Mouse (Mus musculus) hindbrain, embryonic 12.5 days (tissue): ENCODE results near the gene Hmga1b. TPM values are rescaled to one million over a fixed set of nuclear protein-coding genes. Genes with fewer than 3 reads are reported as not detected.
"Not testable (repeated sequence)": the region's sequence is repeated elsewhere in the genome, so short reads cannot be mapped to it uniquely, and the experiment has no call there.

Experiments
- ATAC-seq: fragments of 200-750 bp; cut with Nextera tagmentation; 2 replicates; pipeline ENCODE4 v1.8.0; 2017; ENCODE audit warnings: moderate TSS enrichment; ENCODE audit not compliant: low FRiP score
- H3K27ac ChIP-seq: fragments of 300-500 bp; sonication (generic); 2 replicates; pipeline ENCODE4 v1.5.1; 2016; ENCODE audit warnings: mild to moderate bottlenecking
- H3K27me3 ChIP-seq: fragments of 300-500 bp; sonication (generic); 2 replicates; pipeline ENCODE4 v1.6.1; 2016; ENCODE audit warnings: mild to moderate bottlenecking
- H3K36me3 ChIP-seq: fragments of 300-500 bp; sonication (generic); 2 replicates; pipeline ENCODE4 v1.6.1; 2016; ENCODE audit warnings: mild to moderate bottlenecking
- H3K4me1 ChIP-seq: fragments of 300-500 bp; sonication (generic); 2 replicates; pipeline ENCODE4 v1.6.1; 2016
- H3K4me2 ChIP-seq: fragments of 300-500 bp; sonication (generic); replicated peaks from 2 replicates; pipeline ENCODE4 v1.6.1; 2016; ENCODE audit warnings: mild to moderate bottlenecking
- H3K4me3 ChIP-seq: fragments of 300-500 bp; sonication (generic); 2 replicates; pipeline ENCODE4 v1.5.1; 2016; ENCODE audit warnings: mild to moderate bottlenecking
- H3K9ac ChIP-seq: fragments of 300-500 bp; sonication (generic); 2 replicates; pipeline ENCODE4 v1.6.1; 2016; ENCODE audit warnings: mild to moderate bottlenecking, moderate library complexity
- H3K9me3 ChIP-seq: fragments of 300-500 bp; sonication (generic); replicated peaks from 2 replicates; pipeline ENCODE4 v1.6.1; 2016; ENCODE audit warnings: mild to moderate bottlenecking
- WGBS: fragments of 180-500 bp; shearing (Covaris S2); methylation state at CpG from one replicate; pipeline ENCODE4 v1.1.7; 2016; 5-methylcytosine and 5-hydroxymethylcytosine counted together
- polyA plus RNA-seq: library from polyadenylated mRNA; unstranded; fragments of >200 nt; fragmentation: Nextera tagmentation; extraction: Ambion mirVana; gene quantifications from 2 replicates; pipeline ENCODE4 v1.2.1, GENCODE M21; 2016

The Hmga1b gene
- polyA plus RNA-seq, result 3.0 and 4.0 TPM in 2 replicates

DNA sequence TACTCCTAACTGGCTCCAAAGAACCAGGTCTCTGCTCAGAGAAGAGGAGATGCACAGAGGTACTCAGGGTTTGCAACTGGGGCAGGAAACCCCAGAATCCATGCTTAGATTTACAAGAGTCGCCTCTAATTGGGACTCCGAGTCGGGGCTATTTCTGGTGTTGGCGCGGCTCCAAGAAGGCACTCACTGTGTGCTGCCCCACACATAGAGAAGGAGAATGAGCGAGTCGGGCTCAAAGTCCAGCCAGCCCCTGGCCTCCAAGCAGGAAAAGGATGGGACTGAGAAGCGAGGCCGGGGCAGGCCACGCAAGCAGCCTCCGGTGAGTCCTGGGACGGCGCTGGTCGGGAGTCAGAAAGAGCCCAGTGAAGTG lies at the start of gene Hmga1b:
TSS of gene Hmga1b (plus strand) at position 123 of the 370 bp plus-strand sequence.
- WGBS, result 25% methylated on average over 14 of the region's 14 CpGs
- not testable (repeated sequence) for H3K4me1 ChIP-seq, H3K4me2 ChIP-seq, ATAC-seq, H3K27ac ChIP-seq, H3K4me3 ChIP-seq, H3K36me3 ChIP-seq
- Histone ChIP-seq H3K9me3 (peaks cover 18% of the 10 kb centered on the region), H3K9ac (0 out of 2 replicates have a peak within 1 kb of the TSS, but pooled peaks have one; percentile 23), H3K27me3 (peaks cover 17% of the 10 kb centered on the region)

DNA sequence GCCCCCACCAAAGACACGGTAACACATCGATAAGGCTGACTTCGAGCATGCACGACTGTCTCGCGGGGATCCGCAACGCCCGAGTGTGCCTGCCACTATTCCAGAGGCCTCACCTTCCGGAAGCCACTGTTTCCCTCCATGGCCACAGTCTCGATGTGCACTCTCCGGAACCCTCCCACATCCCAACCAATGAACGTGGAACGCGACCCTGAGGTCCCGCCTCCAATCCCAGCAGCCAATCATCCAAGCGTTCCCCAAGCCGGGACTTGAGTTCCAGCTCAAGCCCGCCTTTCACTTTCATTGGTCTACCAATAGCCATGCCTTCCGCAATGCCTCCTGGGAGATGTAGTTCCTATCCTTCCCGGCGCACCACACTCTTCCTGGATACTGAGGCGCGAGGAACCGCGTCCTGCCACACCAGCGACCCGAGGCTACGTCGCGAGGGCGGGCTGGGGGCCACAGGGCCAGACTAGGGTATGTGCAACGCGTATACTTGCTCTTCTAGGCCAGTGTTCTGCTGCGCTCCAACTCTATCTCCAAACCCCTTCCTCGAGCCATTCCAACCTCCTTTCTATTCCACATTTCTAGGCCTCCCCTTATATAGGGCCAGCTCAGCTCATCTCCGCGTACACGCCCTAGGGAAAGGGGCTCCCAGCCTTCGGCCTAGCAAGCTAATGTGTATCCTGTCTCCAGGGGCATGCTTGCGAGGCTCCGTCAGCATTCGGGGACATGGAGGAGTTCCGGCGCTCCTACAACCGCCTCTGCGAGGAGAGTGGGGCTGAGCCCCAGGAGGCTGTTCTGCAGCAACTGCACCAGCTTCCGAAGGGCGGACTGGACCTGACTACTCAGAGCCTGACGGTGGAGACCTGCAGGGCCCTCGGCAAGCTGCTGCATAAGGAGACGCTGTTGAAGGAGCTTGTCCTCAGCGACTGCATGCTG lies 48.7 kb upstream of the Hmga1b start, which contains the start of the genes Cenpx and Lrrc45:
TSS of gene Cenpx (minus strand) at position 159 of the 939 bp plus-strand sequence.
TSS of gene Lrrc45 (plus strand) at position 346 of the 939 bp plus-strand sequence.
- Histone ChIP-seq H3K9me3 (no peaks in the 10 kb centered on the region), H3K4me3 (peak within 1 kb of the TSS; percentile 53), H3K27me3 (no peaks in the 10 kb centered on the region), H3K4me2 (peak within 1 kb of the TSS; percentile 97), H3K9ac (peak within 1 kb of the TSS; percentile 74), H3K27ac (peak within 1 kb of the TSS; percentile 70), H3K36me3 (peaks cover 53% of the 10 kb centered on the region), H3K4me1 (peaks cover 25% of the 10 kb centered on the region)
- peak; percentile 97 for ATAC-seq
- WGBS, result 4% methylated on average over 53 of the region's 53 CpGs

DNA sequence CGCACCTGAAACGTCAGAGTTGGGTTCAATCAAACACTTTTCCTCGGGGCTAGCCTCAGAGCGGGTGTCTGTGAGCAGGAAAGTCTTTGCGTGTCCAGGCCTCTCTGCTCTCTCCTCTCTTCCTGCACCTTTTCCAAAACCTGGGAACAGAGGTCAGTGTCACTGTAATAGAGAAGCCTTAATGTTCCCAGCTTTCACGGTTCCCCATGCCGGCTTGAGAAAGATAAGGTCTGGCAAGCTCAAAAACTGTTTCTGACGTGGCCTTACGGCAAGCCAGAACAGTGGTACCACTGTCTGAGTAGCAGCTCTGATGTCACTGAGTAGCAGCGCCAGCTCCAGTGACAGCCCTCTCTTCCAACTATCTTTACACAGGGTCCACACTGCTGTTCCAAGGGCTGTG lies 48.0 kb upstream of the Hmga1b start:
- peak overlapping the region; percentile 74 for H3K9ac ChIP-seq
- no peaks in the 10 kb centered on the region for H3K9me3 ChIP-seq
- ATAC-seq, result no peak
- H3K36me3 ChIP-seq, result peaks cover 52% of the 10 kb centered on the region
- peak overlapping the region; percentile 97 for H3K4me2 ChIP-seq
- H3K27me3 ChIP-seq, result no peaks in the 10 kb centered on the region
- H3K4me3 ChIP-seq, result peak overlapping the region; percentile 53
- peaks cover 25% of the 10 kb centered on the region for H3K4me1 ChIP-seq
- WGBS, result 65% methylated on average over 10 of the region's 10 CpGs
- H3K27ac ChIP-seq, result no peak overlapping the region

DNA sequence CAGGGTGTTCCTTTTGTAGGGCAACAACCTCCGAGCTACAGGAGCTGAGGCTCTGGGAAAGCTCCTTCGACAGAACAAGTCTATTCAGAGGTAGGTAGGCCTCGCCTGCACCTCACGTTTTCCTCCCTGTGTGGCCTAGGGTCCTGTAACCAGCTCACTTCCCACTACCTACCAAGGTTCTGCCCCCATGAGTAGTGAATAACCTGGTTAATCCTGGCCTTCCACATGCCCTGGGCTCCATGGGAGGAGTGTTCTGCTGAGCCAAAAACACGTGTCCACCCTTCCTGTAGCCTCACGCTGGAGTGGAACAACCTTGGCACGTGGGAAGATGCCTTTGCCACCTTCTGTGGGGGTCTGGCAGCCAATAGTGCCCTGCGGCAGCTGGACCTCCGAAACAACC lies 47.5 kb upstream of the Hmga1b start:
- Histone ChIP-seq H3K27ac (no peak overlapping the region), H3K9ac (no peak overlapping the region), H3K4me3 (no peak overlapping the region), H3K4me1 (peaks cover 25% of the 10 kb centered on the region), H3K9me3 (no peaks in the 10 kb centered on the region), H3K36me3 (peaks cover 52% of the 10 kb centered on the region), H3K27me3 (no peaks in the 10 kb centered on the region), H3K4me2 (peak overlapping the region; percentile 97)
- WGBS, result 90% methylated on average over 9 of the region's 9 CpGs
- ATAC-seq, result no peak

DNA sequence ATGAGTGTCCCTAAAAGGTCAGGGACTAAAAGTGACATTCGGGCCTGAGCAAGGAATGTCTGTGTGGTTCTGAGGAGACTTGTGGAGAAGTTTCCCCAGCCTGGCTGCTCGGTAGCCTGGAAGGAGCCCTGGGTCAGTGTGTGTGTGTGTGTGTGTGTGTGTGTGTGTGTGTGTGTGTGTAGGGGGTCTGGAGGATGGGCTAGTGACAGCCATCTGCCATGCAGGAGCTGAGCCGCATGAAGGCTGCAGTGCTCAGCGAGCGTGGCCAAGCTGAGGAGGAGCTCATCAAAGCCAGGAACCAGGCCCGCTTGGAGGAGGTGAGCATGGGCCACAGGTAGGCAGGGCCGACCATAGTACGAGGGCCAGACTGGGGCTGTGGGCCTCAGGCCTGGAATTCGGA lies 43.4 kb upstream of the Hmga1b start:
- no peak for ATAC-seq
- no peak overlapping the region for H3K4me2 ChIP-seq
- H3K9me3 ChIP-seq, result no peaks in the 10 kb centered on the region
- H3K27me3 ChIP-seq, result peaks cover 18% of the 10 kb centered on the region
- no peak overlapping the region for H3K4me3 ChIP-seq
- H3K9ac ChIP-seq, result no peak overlapping the region
- peaks cover 42% of the 10 kb centered on the region for H3K36me3 ChIP-seq
- H3K4me1 ChIP-seq, result peaks cover 30% of the 10 kb centered on the region
- WGBS, result 93% methylated on average over 9 of the region's 9 CpGs
- no peak overlapping the region for H3K27ac ChIP-seq

DNA sequence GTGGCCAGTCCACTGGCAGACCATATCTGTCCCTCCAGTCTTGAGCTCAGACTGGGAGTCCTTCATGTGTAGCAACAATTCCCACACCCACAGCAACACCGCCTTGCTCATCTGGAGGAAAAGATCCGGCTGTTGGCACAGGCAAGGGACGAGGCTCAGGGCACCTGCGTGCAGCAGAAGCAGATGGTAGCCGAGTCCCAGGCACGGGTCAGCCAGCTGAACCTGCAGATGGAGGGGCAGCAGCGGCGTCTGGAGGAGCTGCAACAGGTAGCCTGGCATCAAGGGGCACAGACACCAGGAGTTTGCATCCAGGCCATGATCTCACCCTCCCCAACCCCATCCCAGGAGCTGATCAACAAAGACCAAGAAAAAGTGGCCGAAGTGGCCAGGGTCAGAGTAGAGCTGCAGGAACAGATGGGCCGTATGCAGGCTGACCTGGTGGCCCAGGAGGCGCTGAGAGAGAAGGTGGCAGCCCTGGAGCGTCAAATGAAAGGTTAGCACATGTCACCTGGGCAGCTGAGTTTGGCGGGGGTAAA lies 42.7 kb upstream of the Hmga1b start:
- Histone ChIP-seq H3K4me2 (no peak overlapping the region), H3K9ac (no peak overlapping the region), H3K27ac (no peak overlapping the region), H3K9me3 (no peaks in the 10 kb centered on the region), H3K4me1 (peaks cover 24% of the 10 kb centered on the region), H3K27me3 (peaks cover 18% of the 10 kb centered on the region), H3K4me3 (no peak overlapping the region), H3K36me3 (peaks cover 42% of the 10 kb centered on the region)
- whole genome bisulfite sequencing, result 88% methylated on average over 13 of the region's 13 CpGs
- no peak; the same call in 1 of the 2 replicates for ATAC-seq

DNA sequence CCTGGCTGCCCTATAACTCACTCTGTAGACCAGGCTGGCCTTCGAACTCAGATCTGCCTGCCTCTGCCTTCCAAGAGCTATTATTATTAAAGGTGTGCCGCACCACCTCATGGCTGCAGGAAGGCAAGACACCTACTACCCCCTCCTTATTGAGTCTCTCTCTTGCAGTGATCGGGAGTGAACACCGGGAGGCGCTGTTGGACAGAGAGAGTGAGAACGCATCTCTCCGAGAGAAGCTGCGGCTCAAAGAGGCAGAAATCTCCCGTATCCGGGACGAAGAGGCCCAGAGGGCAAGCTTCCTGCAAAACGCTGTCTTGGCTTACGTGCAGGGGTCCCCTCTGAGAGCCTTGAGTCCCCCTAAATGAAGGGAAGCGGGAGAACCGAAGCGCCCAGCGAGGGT lies 42.1 kb upstream of the Hmga1b start:
- 0 out of 2 replicates have a peak overlapping the region, but pooled peaks have one; percentile 67 for H3K27ac ChIP-seq

DNA sequence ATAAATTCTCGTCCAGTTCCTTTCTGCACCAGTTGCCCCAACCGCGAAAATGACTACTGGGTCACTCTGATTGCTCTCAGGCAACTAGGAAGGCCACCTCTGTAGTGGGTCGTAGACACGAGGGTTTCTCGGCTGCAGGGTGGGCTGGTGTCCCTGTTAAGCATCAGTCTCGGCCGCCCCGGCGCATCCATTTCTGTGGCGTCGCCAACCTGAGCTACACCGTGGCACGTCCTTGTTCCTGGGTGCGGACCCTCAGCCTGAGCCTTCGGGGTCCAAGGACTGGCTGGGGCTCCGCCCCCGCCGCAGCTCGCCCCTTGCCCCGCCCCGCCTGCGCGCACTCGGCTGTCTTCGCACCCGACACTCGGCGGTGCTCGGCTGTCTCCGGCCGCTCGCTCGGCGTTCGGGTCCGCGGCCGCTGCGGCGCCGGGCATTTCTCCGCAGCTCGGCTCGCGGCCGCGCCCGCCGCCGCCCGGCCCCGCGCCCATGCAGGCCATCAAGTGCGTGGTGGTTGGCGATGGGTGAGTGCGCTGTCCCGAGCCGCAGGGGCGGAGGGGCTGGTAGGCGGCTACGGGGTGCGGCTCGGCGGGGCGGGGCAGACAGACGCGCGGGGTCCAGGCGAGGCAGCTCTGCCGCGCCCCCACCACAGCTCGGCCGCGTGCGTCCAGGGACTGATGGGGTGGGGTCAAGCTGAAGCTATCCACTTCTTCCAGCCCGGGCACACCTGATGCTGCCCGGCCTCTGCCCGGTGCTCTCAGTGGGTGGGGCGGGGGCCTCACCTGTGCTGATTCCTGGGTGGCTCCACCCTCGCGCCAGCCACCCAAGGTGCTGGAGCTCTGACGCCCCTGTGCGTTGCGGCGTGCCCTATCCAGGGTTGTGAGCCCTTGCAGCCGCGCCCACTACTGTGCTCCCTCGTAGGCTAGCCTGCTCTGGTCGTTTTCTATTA lies 41.2 kb upstream of the Hmga1b start, which contains the start of gene Rac3:
TSS of gene Rac3 (plus strand) at position 347 of the 943 bp plus-strand sequence.
- Histone ChIP-seq H3K4me1 (peaks cover 18% of the 10 kb centered on the region), H3K27me3 (peaks cover 21% of the 10 kb centered on the region), H3K4me3 (peak within 1 kb of the TSS; percentile 77), H3K9me3 (no peaks in the 10 kb centered on the region), H3K9ac (peak within 1 kb of the TSS; percentile 92), H3K4me2 (peak within 1 kb of the TSS; percentile 91), H3K36me3 (peaks cover 35% of the 10 kb centered on the region), H3K27ac (peak within 1 kb of the TSS; percentile 67)
- under 1% methylated on average over 82 of the region's 90 CpGs for WGBS
- ATAC-seq, result peak; percentile 86

More for the DNA sequence above, 42.1 kb upstream of the Hmga1b start:
- Histone ChIP-seq H3K9ac (peak overlapping the region; percentile 92), H3K4me1 (peaks cover 23% of the 10 kb centered on the region), H3K4me3 (peak overlapping the region; percentile 77), H3K4me2 (peak overlapping the region; percentile 91), H3K27me3 (peaks cover 18% of the 10 kb centered on the region), H3K36me3 (peaks cover 42% of the 10 kb centered on the region), H3K9me3 (no peaks in the 10 kb centered on the region)
- 10% methylated on average over 17 of the region's 17 CpGs for WGBS
- peak; percentile 38 for ATAC-seq

DNA sequence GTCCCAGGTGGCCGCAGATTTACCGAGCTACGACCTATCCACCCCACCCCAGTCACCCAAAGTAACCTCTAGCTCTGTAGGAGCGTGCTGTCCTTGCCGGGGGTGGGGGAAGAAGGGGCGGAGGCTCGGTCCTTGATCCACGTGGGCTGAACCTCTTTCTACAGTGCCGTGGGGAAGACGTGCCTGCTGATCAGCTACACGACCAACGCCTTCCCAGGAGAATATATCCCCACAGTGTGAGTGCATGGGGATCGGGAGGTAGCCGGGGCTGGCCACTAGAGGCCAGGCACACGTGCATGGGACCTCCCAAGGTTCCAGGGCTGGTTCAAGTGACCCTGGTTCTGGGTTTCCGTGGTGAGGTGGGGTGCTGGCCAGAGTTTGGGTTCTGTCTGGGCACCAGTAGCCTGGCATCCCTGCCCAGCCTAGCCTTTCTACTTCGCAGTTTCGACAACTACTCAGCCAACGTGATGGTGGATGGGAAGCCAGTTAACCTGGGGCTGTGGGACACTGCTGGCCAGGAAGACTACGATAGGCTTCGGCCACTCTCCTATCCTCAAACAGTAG lies 40.4 kb upstream of the Hmga1b start:
- WGBS, result 18% methylated on average over 21 of the region's 21 CpGs
- ATAC-seq, result 0 out of 2 replicates have a peak, but pooled peaks have one; percentile 1
- peaks cover 24% of the 10 kb centered on the region for H3K4me1 ChIP-seq
- peak overlapping the region; percentile 67; the same call in 1 of the 2 replicates for H3K27ac ChIP-seq
- H3K36me3 ChIP-seq, result peaks cover 29% of the 10 kb centered on the region
- no peaks in the 10 kb centered on the region for H3K9me3 ChIP-seq
- H3K4me2 ChIP-seq, result peak overlapping the region; percentile 91
- H3K4me3 ChIP-seq, result peak overlapping the region; percentile 77
- H3K9ac ChIP-seq, result peak overlapping the region; percentile 92
- H3K27me3 ChIP-seq, result peaks cover 21% of the 10 kb centered on the region

DNA sequence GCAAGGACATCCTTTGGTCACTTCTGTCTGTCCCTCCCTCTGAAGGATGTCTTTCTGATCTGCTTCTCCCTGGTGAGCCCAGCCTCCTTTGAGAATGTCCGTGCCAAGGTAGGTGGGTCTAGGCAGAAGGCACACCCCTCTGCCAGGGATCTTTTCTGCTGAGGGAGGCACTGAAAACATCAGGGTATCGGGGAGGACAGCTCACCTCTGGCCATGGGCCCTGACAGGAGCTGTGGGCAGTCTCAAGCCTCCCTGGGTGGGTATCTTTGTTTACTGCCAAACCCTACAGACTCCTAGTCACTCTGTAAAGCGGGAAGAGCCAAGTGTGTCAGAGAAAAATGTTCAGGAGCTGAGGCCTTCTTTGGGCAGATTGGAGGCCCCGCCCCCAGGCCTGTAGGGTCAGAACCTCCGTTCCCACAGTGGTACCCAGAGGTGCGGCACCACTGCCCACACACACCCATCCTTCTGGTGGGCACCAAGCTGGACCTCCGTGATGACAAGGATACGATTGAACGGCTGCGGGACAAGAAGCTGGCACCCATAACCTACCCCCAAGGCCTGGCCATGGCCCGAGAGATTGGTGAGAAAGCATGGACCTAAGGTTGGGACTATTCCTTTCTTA lies 39.7 kb upstream of the Hmga1b start:
- no peaks in the 10 kb centered on the region for H3K9me3 ChIP-seq
- peaks cover 24% of the 10 kb centered on the region for H3K4me1 ChIP-seq
- WGBS, result 89% methylated on average over 11 of the region's 11 CpGs
- ATAC-seq, result no peak
- H3K4me2 ChIP-seq, result peak overlapping the region; percentile 91; the same call in 1 of the 2 replicates
- no peak overlapping the region for H3K9ac ChIP-seq
- peaks cover 22% of the 10 kb centered on the region for H3K36me3 ChIP-seq
- H3K27ac ChIP-seq, result no peak overlapping the region
- H3K27me3 ChIP-seq, result peaks cover 21% of the 10 kb centered on the region
- no peak overlapping the region for H3K4me3 ChIP-seq

DNA sequence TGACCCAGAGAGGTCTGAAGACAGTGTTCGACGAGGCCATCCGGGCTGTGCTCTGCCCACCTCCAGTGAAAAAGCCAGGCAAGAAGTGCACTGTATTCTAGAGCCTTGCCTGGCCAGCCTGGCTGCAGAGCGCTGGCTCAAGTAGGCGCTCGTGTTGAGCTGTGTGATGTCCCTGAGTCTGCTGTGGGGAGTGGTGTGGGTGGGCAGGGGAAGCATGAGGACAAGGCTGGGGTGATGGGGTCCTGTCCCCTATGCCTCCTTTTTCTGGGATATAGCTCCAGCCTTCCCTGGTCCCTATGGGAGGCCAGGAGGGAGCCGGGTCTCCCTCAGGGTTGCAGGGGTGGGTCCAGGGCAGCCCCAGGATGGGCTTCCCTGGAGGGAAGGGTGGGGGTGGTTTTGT lies 39.1 kb upstream of the Hmga1b start:
- Histone ChIP-seq H3K36me3 (peaks cover 16% of the 10 kb centered on the region), H3K9me3 (no peaks in the 10 kb centered on the region), H3K27me3 (peaks cover 26% of the 10 kb centered on the region), H3K9ac (0 out of 2 replicates have a peak overlapping the region, but pooled peaks have one; percentile 13), H3K4me3 (no peak overlapping the region), H3K27ac (no peak overlapping the region), H3K4me1 (peaks cover 24% of the 10 kb centered on the region), H3K4me2 (no peak overlapping the region)
- 84% methylated on average over 7 of the region's 7 CpGs for WGBS
- ATAC-seq, result no peak
